Mouse (Mus musculus): ENCODE measurements around the gene Ptpra. TPM values are rescaled to one million over a fixed set of nuclear protein-coding genes. Genes with fewer than 3 reads are reported as not detected.
"Not testable (repeated sequence)": the region's sequence is repeated elsewhere in the genome, so short reads cannot be mapped to it uniquely, and the experiment has no call there.

Ptpra gene
- total RNA-seq, 2 experiments from 2014 or later, result 48.6 to 49.0 TPM

GRCm38 (mm10) chr2:130482177-130482576 lies 32.1 kb downstream of the Ptpra start:
- intact Hi-C loops (cut with DNase I), result no loop called here
- DNase-seq, result no peak

GRCm38 (mm10) chr2:130482700-130483099 lies 32.6 kb downstream of the Ptpra start:
- intact Hi-C loops (cut with DNase I), result no loop called here
- no peak for DNase-seq

GRCm38 (mm10) chr2:130484206-130484605 lies 34.1 kb downstream of the Ptpra start:
- intact Hi-C loops (cut with DNase I), result no loop called here
- DNase-seq, result no peak

GRCm38 (mm10) chr2:130488002-130488401 lies 37.9 kb downstream of the Ptpra start:
- DNase-seq, result no peak
- intact Hi-C loops (cut with DNase I), result no loop called here

- DNase-seq, result no peak
- intact Hi-C loops (cut with DNase I), result no loop called here
These were observed 38.5 kb downstream of the Ptpra start for GRCm38 (mm10) chr2:130488600-130488999.

- no peak for DNase-seq
- intact Hi-C loops (cut with DNase I), result no loop called here
These were observed 41.1 kb downstream of the Ptpra start for GRCm38 (mm10) chr2:130491162-130491561.

- intact Hi-C loops (cut with DNase I), result no loop called here
- peak; percentile 37 for DNase-seq
These were observed 41.5 kb downstream of the Ptpra start for GRCm38 (mm10) chr2:130491587-130491986.

GRCm38 (mm10) chr2:130495114-130495513 lies 45.0 kb downstream of the Ptpra start:
- intact Hi-C loops (cut with DNase I); DNase-seq: not testable (repeated sequence)

GRCm38 (mm10) chr2:130496037-130496436 lies 46.0 kb downstream of the Ptpra start:
- intact Hi-C loops (cut with DNase I), result loop anchor here (2.0 kb wide), 1 partner anchor 47 kb away; no protein-coding TSS in a partner anchor

GRCm38 (mm10) chr2:130496931-130497330 lies 46.9 kb downstream of the Ptpra start:
- DNase-seq, result no peak
- intact Hi-C loops (cut with DNase I), result loop anchor here (2.0 kb wide), 1 partner anchor 48 kb away; no protein-coding TSS in a partner anchor

More at GRCm38 (mm10) chr2:130496037-130496436, 46.0 kb downstream of the Ptpra start:
- DNase-seq, result peak; percentile 28 to 44

- no peak for DNase-seq
- intact Hi-C loops (cut with DNase I), result no loop called here
These were observed 49.5 kb downstream of the Ptpra start for GRCm38 (mm10) chr2:130499546-130499945.

GRCm38 (mm10) chr2:130501556-130501955 lies 51.5 kb downstream of the Ptpra start:
- intact Hi-C loops (cut with DNase I), result no loop called here
- no peak for DNase-seq

- intact Hi-C loops (cut with DNase I); DNase-seq: not testable (repeated sequence)
These were observed 61.5 kb downstream of the Ptpra start for GRCm38 (mm10) chr2:130511616-130512015.

GRCm38 (mm10) chr2:130513907-130514306 lies 63.8 kb downstream of the Ptpra start:
- intact Hi-C loops (cut with DNase I), result no loop called here
- no peak for DNase-seq

GRCm38 (mm10) chr2:130515791-130516190 lies 65.7 kb downstream of the Ptpra start:
- DNase-seq, result no peak
- intact Hi-C loops (cut with DNase I), result no loop called here

- intact Hi-C loops (cut with DNase I), result no loop called here
- DNase-seq, result no peak
These were observed 71.8 kb downstream of the Ptpra start for GRCm38 (mm10) chr2:130521927-130522326.

GRCm38 (mm10) chr2:130525480-130525879 lies 75.4 kb downstream of the Ptpra start:
- DNase-seq; intact Hi-C loops (cut with DNase I): not testable (repeated sequence)

GRCm38 (mm10) chr2:130528457-130528856 lies 78.4 kb downstream of the Ptpra start:
- DNase-seq, result no peak
- intact Hi-C loops (cut with DNase I), result no loop called here

- no peak for DNase-seq
- intact Hi-C loops (cut with DNase I), result no loop called here
These were observed 79.2 kb downstream of the Ptpra start for GRCm38 (mm10) chr2:130529290-130529689.

- intact Hi-C loops (cut with DNase I), result no loop called here
- DNase-seq, result no peak
These were observed 79.8 kb downstream of the Ptpra start for GRCm38 (mm10) chr2:130529925-130530324.

GRCm38 (mm10) chr2:130532201-130532600 lies 82.1 kb downstream of the Ptpra start:
- intact Hi-C loops (cut with DNase I), result no loop called here

GRCm38 (mm10) chr2:130535017-130535416 lies 84.9 kb downstream of the Ptpra start:
- DNase-seq, result no peak
- intact Hi-C loops (cut with DNase I), result no loop called here

More at GRCm38 (mm10) chr2:130532201-130532600, 82.1 kb downstream of the Ptpra start:
- DNase-seq, result no peak

- DNase-seq, result no peak
- intact Hi-C loops (cut with DNase I), result no loop called here
These were observed 86.8 kb downstream of the Ptpra start for GRCm38 (mm10) chr2:130536890-130537289.

Measured in heart, postnatal 36 days (tissue).